Mouse (Mus musculus) hindbrain, embryonic 14.5 days (tissue): ENCODE measurements at regions not wholly inside any gene's neighbourhood (a gene's known extent, or its start where the extent isn't known, plus 50 kb on each side); places are given as distances from the start of the nearest gene placed in this dataset.

Experiments
- ATAC-seq: fragments of 200-750 bp; cut with Nextera tagmentation; 2 replicates; pipeline ENCODE4 v1.8.0; 2017; ENCODE audit warnings: moderate number of reproducible peaks, mild to moderate bottlenecking, moderate TSS enrichment, moderate library complexity; ENCODE audit not compliant: low FRiP score
- DNase-seq: peaks from one replicate; pipeline ENCODE4 v3.0.0-alpha.2; 2015; ENCODE audit warnings: low spot score
- H3K27ac ChIP-seq: fragments of 300-500 bp; sonication (generic); 2 replicates; pipeline ENCODE4 v1.5.1; 2014; ENCODE audit warnings: mild to moderate bottlenecking, moderate library complexity
- H3K27me3 ChIP-seq: fragments of 300-500 bp; sonication (generic); 2 replicates; pipeline ENCODE4 v1.6.1; 2014; ENCODE audit warnings: mild to moderate bottlenecking, low read length, mixed read lengths; ENCODE audit not compliant: control insufficient read depth, insufficient read depth
- H3K36me3 ChIP-seq: fragments of 300-500 bp; sonication (generic); replicated peaks from 2 replicates; pipeline ENCODE4 v1.6.1; 2014; ENCODE audit not compliant: control insufficient read depth, insufficient read depth
- H3K4me1 ChIP-seq: fragments of 300-500 bp; sonication (generic); replicated peaks from 2 replicates; pipeline ENCODE4 v1.6.1; 2014; ENCODE audit warnings: antibody characterized with exemption, low read length, mixed read lengths; ENCODE audit not compliant: control insufficient read depth, insufficient read depth
- H3K4me2 ChIP-seq: fragments of 300-500 bp; sonication (generic); replicated peaks from 2 replicates; pipeline ENCODE4 v1.6.1; 2014; ENCODE audit warnings: mild to moderate bottlenecking, moderate library complexity
- H3K4me3 ChIP-seq: fragments of 300-500 bp; sonication (generic); replicated peaks from 2 replicates; pipeline ENCODE4 v1.5.1; 2014; ENCODE audit warnings: mild to moderate bottlenecking, low read length
- H3K9ac ChIP-seq: fragments of 300-500 bp; sonication (generic); 2 replicates; pipeline ENCODE4 v1.6.1; 2014
- H3K9me3 ChIP-seq: fragments of 300-500 bp; sonication (generic); 2 replicates; pipeline ENCODE4 v1.6.1; 2016; ENCODE audit warnings: low read length; ENCODE audit not compliant: control insufficient read depth
- WGBS: fragments of 180-500 bp; shearing (Covaris S2); extraction: QIAGEN DNeasy Blood & Tissue Kit; methylation state at CpG from one replicate; pipeline ENCODE4 v1.1.7; 2014; 5-methylcytosine and 5-hydroxymethylcytosine counted together

DNA sequence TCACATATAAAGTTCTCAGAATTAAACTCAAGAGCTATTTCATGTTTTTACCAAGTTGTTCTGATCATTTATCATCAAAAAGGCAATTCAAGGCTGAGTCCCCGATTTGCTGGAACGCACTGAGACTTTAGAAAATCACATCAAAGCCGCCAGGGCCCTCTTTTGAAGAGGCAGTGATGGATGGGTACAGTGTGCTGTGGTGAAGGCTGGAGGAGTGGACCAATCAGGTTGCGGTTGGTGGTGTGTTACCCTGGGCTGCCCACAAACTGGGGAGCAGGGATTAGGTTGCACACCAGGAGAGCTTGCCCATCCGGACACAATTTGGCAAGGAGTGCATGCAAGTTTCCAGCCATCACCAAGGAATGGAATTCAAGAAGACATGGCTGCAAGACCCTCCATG is 191.9 kb upstream of the Wdfy3 start:
- Histone ChIP-seq H3K4me1 (no peaks in the 10 kb centered on the region), H3K27ac (no peak overlapping the region), H3K27me3 (no peaks in the 10 kb centered on the region), H3K4me2 (no peak overlapping the region), H3K9me3 (0 out of 2 replicates have a peak, but pooled peaks cover 3% of the 10 kb centered on the region), H3K4me3 (no peak overlapping the region), H3K9ac (no peak overlapping the region), H3K36me3 (no peaks in the 10 kb centered on the region)
- DNase-seq (no peak), ATAC-seq (no peak)
- WGBS: 71% methylated on average over 5 of the region's 5 CpGs

DNA sequence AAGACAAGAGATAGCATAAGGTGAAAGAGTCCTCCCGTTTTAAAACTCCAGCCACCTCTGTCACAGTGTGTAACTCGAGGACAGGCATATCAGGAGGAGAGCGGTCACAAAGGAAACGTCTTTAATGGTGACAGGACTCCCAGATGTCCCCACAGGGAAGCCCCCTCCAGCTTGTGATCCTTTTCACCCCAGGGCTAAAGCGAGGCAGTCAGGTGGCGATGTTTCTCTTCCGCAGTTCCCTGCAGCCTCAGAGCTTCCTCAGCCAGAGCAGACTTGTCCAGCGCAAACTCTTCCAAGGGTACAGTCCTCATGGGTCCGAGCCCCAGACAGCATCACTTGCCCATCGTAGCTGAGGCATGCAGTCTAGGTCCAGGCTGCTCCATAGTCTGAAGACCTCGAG is 196.7 kb upstream of the Wdfy3 start:
- Histone ChIP-seq H3K27me3 (no peaks in the 10 kb centered on the region), H3K9ac (no peak overlapping the region), H3K27ac (no peak overlapping the region), H3K4me2 (no peak overlapping the region), H3K36me3 (no peaks in the 10 kb centered on the region), H3K9me3 (0 out of 2 replicates have a peak, but pooled peaks cover 3% of the 10 kb centered on the region), H3K4me1 (no peaks in the 10 kb centered on the region), H3K4me3 (no peak overlapping the region)
- ATAC-seq: no peak
- WGBS: 54% methylated on average over 11 of the region's 11 CpGs
- DNase-seq: no peak

DNA sequence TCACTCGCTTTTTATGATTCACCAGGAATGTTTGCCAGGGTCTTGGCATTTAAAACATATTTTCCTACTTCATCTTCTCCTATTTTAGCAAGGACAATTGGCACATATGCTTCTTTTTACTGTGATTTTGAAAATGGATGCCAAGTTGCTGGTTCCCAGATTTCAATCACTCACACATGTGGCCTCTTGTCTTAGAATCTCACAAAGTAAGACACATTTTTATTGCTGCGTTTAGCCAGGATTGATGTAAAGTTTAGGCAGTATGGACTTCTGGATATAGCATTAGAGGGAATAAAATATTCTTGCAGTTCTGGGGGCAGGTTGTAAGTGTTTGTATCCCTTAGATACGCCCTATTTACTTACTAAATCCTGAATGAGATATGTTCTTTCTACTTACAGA is 197.4 kb upstream of the Wdfy3 start:
- ATAC-seq (no peak), DNase-seq (no peak)
- 0 out of 2 replicates have a peak, but pooled peaks cover 3% of the 10 kb centered on the region for H3K9me3 ChIP-seq
- H3K4me2 ChIP-seq: no peak overlapping the region
- 84% methylated on average over 3 of the region's 3 CpGs for WGBS
- no peaks in the 10 kb centered on the region for H3K27me3 ChIP-seq
- H3K9ac ChIP-seq: no peak overlapping the region
- H3K27ac ChIP-seq: no peak overlapping the region
- H3K4me1 ChIP-seq: no peaks in the 10 kb centered on the region
- no peak overlapping the region for H3K4me3 ChIP-seq
- no peaks in the 10 kb centered on the region for H3K36me3 ChIP-seq

DNA sequence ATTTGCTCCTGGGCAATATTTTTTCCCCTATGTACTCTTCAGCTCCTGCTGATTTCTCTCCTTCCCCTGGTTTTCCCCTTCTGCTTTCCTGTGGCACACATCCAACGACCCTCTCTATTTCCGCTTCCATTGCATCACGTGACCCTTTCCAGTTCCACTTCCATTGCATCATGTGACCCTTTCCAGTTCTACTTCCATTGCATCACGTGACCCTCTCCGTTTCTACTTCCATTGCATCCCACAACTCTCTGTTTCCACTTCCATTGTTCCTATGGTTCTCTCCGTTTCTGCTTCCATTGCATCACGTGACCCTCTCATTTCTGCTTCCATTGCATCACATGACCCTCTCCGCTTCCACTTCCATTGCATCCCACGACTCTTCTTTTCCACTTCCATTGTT is 199.5 kb upstream of the Wdfy3 start:
- Histone ChIP-seq H3K9me3 (0 out of 2 replicates have a peak, but pooled peaks cover 3% of the 10 kb centered on the region), H3K4me1 (no peaks in the 10 kb centered on the region), H3K4me2 (no peak overlapping the region), H3K27ac (no peak overlapping the region), H3K36me3 (no peaks in the 10 kb centered on the region), H3K4me3 (no peak overlapping the region), H3K27me3 (no peaks in the 10 kb centered on the region), H3K9ac (no peak overlapping the region)
- ATAC-seq (no peak), DNase-seq (no peak)
- 87% methylated on average over 9 of the region's 9 CpGs for WGBS

DNA sequence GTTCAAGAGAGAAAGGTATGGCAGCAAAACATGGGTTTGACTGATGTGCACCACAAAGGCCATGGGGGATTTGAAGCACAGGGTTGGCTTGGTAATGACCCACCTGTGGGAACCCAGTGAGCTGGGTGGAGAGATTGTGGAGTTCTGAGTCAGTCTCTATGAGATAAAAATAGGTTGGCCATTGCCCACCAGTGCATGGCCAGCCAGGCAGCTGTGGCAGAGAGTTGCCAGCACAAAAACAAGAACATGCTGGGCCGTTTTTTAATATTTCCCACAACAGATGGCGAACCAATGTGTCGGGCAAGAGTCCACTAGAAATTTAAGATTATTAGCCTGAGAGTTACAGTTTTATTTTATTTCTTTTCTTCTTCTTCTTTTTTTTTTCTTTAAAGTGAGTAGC is 205.6 kb upstream of the Arhgap24 start:
- Histone ChIP-seq H3K4me2 (no peak overlapping the region), H3K27me3 (no peaks in the 10 kb centered on the region), H3K27ac (no peak overlapping the region), H3K4me1 (no peaks in the 10 kb centered on the region), H3K9me3 (no peaks in the 10 kb centered on the region), H3K4me3 (no peak overlapping the region), H3K9ac (no peak overlapping the region), H3K36me3 (no peaks in the 10 kb centered on the region)
- 97% methylated on average over 3 of the region's 3 CpGs for WGBS
- no peak for DNase-seq
- no peak for ATAC-seq

DNA sequence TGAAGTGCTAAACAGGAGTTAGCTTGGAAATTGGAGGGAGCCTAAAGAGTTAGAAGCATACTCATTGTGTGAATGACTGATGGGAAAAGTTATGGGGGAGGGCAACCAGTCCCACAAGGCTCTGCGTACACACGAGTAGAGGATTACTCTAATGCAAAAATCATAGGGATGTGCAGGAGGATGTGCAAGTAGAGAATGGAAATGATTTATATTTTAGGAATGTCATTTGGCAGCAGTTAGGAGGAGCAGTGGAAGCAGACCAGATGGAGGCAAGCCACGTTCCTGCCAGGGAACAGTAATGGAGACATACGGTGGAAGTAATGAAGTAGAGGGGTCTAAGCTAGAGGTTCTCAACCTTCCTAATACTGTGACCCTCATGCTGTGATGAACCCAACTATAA is 194.1 kb upstream of the Arhgap24 start:
- Histone ChIP-seq H3K4me2 (no peak overlapping the region), H3K27me3 (no peaks in the 10 kb centered on the region), H3K4me1 (0 out of 2 replicates have a peak, but pooled peaks cover 3% of the 10 kb centered on the region), H3K27ac (no peak overlapping the region), H3K9ac (no peak overlapping the region), H3K36me3 (no peaks in the 10 kb centered on the region), H3K4me3 (no peak overlapping the region), H3K9me3 (peaks cover 4% of the 10 kb centered on the region; the same call in 1 of the 2 replicates)
- DNase-seq (no peak), ATAC-seq (no peak)
- WGBS: 80% methylated on average over 4 of the region's 4 CpGs

DNA sequence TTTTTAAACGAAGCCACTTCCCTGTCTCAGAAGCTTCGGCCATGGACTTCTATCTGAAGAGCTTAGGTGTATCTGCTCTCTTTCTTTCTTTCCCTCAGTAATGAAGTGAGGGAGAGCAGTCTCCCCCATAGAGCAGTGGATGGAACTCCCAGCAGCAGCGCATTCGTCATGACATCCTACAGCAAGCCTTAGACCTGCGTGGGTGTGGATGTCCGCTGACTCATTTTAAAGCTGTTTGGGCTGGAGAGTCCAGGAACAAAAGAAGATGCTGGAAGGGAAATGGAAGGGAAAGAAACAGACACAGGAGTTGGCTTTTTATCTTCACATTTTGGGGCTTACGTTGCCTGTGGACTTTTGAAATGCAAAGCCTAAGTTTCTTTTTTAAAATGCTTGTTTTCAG is 190.3 kb upstream of the Arhgap24 start:
- Histone ChIP-seq H3K9me3 (no peaks in the 10 kb centered on the region), H3K27me3 (no peaks in the 10 kb centered on the region), H3K4me2 (no peak overlapping the region), H3K27ac (no peak overlapping the region), H3K4me1 (0 out of 2 replicates have a peak, but pooled peaks cover 3% of the 10 kb centered on the region), H3K36me3 (no peaks in the 10 kb centered on the region), H3K4me3 (no peak overlapping the region), H3K9ac (no peak overlapping the region)
- DNase-seq (no peak), ATAC-seq (no peak)
- WGBS: 86% methylated on average over 7 of the region's 7 CpGs

DNA sequence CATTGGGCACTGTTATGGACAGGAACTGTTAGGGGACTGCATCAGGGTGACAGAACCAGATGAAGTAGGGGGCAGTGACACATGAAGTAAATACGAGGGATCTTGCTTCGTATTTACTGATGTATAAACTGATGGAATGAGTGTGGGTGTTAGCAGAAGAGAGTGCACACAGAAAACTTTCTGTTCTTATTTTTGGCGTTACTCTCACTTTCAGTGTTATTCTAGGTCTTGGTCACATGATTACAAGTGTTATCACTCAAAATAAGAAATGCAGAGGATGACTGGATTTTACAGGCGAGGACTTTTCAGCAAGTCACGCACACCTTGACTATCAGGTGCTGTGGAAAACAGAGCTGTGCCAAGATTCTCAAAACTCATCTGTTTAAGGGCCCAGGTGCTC is 185.6 kb upstream of the Arhgap24 start:
- Histone ChIP-seq H3K27me3 (no peaks in the 10 kb centered on the region), H3K36me3 (no peaks in the 10 kb centered on the region), H3K4me1 (no peaks in the 10 kb centered on the region), H3K9me3 (no peaks in the 10 kb centered on the region), H3K27ac (no peak overlapping the region), H3K4me2 (no peak overlapping the region), H3K9ac (no peak overlapping the region), H3K4me3 (no peak overlapping the region)
- ATAC-seq (no peak), DNase-seq (no peak)
- WGBS: 91% methylated on average over 5 of the region's 5 CpGs

DNA sequence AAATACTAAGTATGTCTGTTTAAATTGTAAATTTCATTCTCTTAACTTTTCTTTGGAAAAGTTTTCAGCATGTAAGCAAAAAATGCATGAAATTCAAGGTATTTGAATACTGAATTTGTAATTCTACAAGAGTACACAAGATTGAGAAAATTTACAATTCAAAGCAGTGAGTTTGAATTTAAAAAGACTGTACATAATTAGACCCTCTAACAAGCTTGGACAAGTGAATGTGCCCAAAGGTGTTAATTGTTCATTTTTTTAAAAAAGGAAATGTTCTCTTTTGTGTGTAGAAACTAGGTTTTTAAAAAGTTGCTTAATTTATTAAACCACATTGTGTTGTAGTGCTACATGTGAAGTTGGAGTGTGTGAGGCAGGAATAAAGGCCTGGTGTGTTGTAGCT is 174.9 kb upstream of the Arhgap24 start:
- Histone ChIP-seq H3K4me3 (no peak overlapping the region), H3K9me3 (no peaks in the 10 kb centered on the region), H3K36me3 (no peaks in the 10 kb centered on the region), H3K4me2 (no peak overlapping the region), H3K4me1 (no peaks in the 10 kb centered on the region), H3K9ac (no peak overlapping the region), H3K27me3 (no peaks in the 10 kb centered on the region), H3K27ac (no peak overlapping the region)
- no peak for DNase-seq
- no peak for ATAC-seq

DNA sequence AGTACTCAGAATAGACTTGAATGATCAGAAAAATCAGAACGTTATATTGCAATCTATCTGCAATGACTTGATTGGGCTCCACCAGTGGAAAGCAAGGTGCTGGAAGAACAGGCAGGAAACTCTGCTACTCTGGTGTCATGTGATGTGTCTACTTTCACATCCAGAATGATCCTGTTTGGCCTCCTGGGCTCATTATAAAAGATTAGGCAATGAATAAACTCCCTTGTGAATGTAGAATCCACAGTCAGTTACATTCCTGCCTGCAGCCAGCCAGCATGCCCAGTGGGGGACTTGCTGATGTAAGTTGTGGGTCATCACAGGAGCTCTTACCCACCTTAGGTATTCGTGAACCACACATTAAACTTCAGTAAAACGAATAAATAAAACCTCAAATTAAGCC is 174.5 kb upstream of the Arhgap24 start:
- Histone ChIP-seq H3K27me3 (no peaks in the 10 kb centered on the region), H3K27ac (no peak overlapping the region), H3K4me2 (no peak overlapping the region), H3K9ac (no peak overlapping the region), H3K4me1 (no peaks in the 10 kb centered on the region), H3K4me3 (no peak overlapping the region), H3K9me3 (no peaks in the 10 kb centered on the region), H3K36me3 (no peaks in the 10 kb centered on the region)
- 75% methylated on average over 3 of the region's 3 CpGs for WGBS
- ATAC-seq (no peak), DNase-seq (no peak)
